Mouse (Mus musculus) embryonic facial prominence, embryonic 13.5 days (tissue): Measurements from ENCODE around the gene Cetn4. TPM values are rescaled to one million over a fixed set of nuclear protein-coding genes. Genes with fewer than 3 reads are reported as not detected.

Experiments used
- ATAC-seq: fragments of 200-750 bp; cut with Nextera tagmentation; 2 replicates; pipeline ENCODE4 v1.8.0; 2017; ENCODE audit warnings: low read depth; ENCODE audit not compliant: insufficient number of reproducible peaks, insufficient read depth, low FRiP score, low TSS enrichment
- H3K27ac ChIP-seq: fragments of 300-500 bp; sonication (generic); 2 replicates; pipeline ENCODE4 v1.5.1; 2015; ENCODE audit warnings: moderate library complexity, mild to moderate bottlenecking, inconsistent platforms
- H3K27me3 ChIP-seq: fragments of 300-500 bp; sonication (generic); 2 replicates; pipeline ENCODE4 v1.6.1; 2015; ENCODE audit warnings: mild to moderate bottlenecking, inconsistent platforms
- H3K36me3 ChIP-seq: fragments of 300-500 bp; sonication (generic); 2 replicates; pipeline ENCODE4 v1.6.1; 2015; ENCODE audit warnings: mild to moderate bottlenecking, inconsistent platforms
- H3K4me1 ChIP-seq: fragments of 300-500 bp; sonication (generic); 2 replicates; pipeline ENCODE4 v1.6.1; 2015; ENCODE audit warnings: inconsistent platforms
- H3K4me2 ChIP-seq: fragments of 300-500 bp; sonication (generic); 2 replicates; pipeline ENCODE4 v1.6.1; 2015; ENCODE audit warnings: moderate library complexity, mild to moderate bottlenecking, inconsistent platforms
- H3K4me3 ChIP-seq: fragments of 300-500 bp; sonication (generic); 2 replicates; pipeline ENCODE4 v1.5.1; 2015; ENCODE audit warnings: mild to moderate bottlenecking, inconsistent platforms
- H3K9ac ChIP-seq: fragments of 300-500 bp; sonication (generic); 2 replicates; pipeline ENCODE4 v1.6.1; 2015; ENCODE audit warnings: mild to moderate bottlenecking, inconsistent platforms
- H3K9me3 ChIP-seq: fragments of 300-500 bp; sonication (generic); 2 replicates; pipeline ENCODE4 v1.6.1; 2016; ENCODE audit warnings: inconsistent platforms
- WGBS: fragments of 180-500 bp; shearing (Covaris S2); methylation state at CpG from one replicate; pipeline ENCODE4 v1.1.7; 2015; ENCODE audit warnings: mixed read lengths; 5-methylcytosine and 5-hydroxymethylcytosine counted together
- polyA plus RNA-seq: library from polyadenylated mRNA; unstranded; fragments of >200 nt; fragmentation: Nextera tagmentation; extraction: Ambion mirVana; gene quantifications from 2 replicates; pipeline ENCODE4 v1.2.1, GENCODE M21; 2015

Cetn4 gene
- polyA plus RNA-seq, 1 experiment from 2014 or later: 3.5 TPM

DNA sequence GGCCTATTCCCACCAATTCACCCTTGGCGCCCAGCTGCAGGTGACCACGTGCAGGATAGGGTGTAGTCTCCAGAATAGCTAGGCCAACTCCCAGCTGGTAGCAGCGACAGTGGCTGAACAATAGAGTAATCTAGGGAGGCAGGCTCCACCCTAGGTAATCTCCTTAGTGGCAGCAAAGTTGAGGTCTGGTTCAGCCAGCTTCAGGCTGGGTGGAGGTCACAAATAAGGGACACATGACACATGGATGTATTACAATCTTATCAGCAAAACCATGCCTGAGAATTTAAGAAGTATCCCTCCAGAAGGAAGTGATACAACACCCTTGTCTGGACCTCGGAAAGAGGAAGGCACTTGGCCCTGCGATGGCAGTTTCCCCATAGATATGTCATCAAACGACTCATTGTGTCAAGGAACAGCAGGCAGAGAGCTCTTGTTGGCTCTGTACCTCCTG, 19.5 kb upstream of the Cetn4 start:
- Histone ChIP-seq H3K4me2 (no peak overlapping the region), H3K27ac (no peak overlapping the region), H3K4me1 (no peaks in the 10 kb centered on the region), H3K9me3 (no peaks in the 10 kb centered on the region), H3K36me3 (no peaks in the 10 kb centered on the region), H3K4me3 (no peak overlapping the region), H3K27me3 (no peaks in the 10 kb centered on the region), H3K9ac (no peak overlapping the region)
- no peak for ATAC-seq
- WGBS: 68% methylated on average over 6 of the region's 6 CpGs

DNA sequence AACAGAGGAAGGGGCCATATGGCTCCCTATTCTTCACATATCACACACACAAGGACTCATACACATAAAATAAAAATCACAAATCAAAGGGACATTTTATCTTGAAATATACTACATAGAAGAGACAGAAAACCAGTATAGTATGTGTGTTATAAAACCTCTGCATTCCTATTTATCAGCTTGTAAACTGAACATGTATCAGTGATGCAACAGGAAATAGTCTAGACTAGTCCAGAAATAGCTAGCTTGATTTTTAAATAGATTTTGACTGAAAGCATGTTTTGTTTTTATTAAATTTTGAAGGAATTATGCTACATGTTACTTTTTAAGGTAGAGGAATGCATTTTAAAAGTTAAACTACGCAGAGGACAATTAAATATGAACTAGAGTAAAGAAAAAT, 17.5 kb upstream of the Cetn4 start:
- H3K4me2 ChIP-seq: no peak overlapping the region
- H3K36me3 ChIP-seq: no peaks in the 10 kb centered on the region
- H3K9me3 ChIP-seq: no peaks in the 10 kb centered on the region
- H3K9ac ChIP-seq: no peak overlapping the region
- H3K4me1 ChIP-seq: no peaks in the 10 kb centered on the region
- no peak overlapping the region for H3K27ac ChIP-seq
- no peak overlapping the region for H3K4me3 ChIP-seq
- no peaks in the 10 kb centered on the region for H3K27me3 ChIP-seq
- WGBS: 70% methylated on average over 1 of the region's 1 CpGs
- ATAC-seq: no peak

DNA sequence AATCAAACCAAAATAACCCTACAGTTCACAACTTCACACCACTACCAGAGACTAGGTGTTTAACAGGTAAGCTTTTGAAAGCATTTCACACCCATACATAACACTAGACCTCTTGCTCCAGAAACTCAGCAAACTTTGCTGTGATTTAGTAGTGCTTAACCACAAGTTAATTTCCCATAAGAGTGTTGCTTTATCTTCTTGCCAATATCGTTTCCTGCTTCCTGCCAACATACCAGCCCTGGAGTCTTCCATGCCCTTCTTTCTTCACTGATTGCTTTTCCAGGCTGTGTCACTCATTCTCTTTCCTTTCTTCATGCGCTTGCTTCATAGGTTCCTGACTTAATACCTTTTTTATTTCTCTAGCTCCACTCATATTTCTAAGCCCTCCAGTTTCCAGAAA, 16.0 kb upstream of the Cetn4 start:
- H3K4me2 ChIP-seq: no peak overlapping the region
- WGBS: 75% methylated on average over 2 of the region's 2 CpGs
- H3K36me3 ChIP-seq: no peaks in the 10 kb centered on the region
- H3K9me3 ChIP-seq: no peaks in the 10 kb centered on the region
- no peak overlapping the region for H3K27ac ChIP-seq
- H3K9ac ChIP-seq: no peak overlapping the region
- H3K27me3 ChIP-seq: no peaks in the 10 kb centered on the region
- H3K4me1 ChIP-seq: no peaks in the 10 kb centered on the region
- H3K4me3 ChIP-seq: no peak overlapping the region
- ATAC-seq: no peak

DNA sequence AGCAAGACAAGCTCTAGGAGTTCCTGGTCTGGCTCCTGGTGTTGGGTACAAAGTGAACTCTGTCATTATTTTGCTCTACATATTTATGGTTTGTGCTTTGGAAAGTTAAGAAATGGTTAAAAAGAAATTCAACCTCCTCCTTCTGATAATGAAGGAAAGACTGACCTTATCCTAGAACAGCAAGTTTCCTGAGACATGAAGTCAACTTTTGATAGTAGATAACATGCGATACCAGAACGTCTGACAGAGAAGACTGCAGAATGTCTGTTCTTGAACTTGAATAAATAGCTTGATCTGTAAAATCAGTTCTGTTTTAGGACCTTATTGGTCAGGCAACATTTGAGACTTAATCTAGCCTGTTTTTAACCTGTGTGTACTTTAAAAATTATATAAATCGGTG, 14.1 kb upstream of the Cetn4 start:
- Histone ChIP-seq H3K9me3 (no peaks in the 10 kb centered on the region), H3K36me3 (no peaks in the 10 kb centered on the region), H3K27ac (no peak overlapping the region), H3K4me1 (no peaks in the 10 kb centered on the region), H3K4me2 (no peak overlapping the region), H3K27me3 (no peaks in the 10 kb centered on the region), H3K4me3 (no peak overlapping the region), H3K9ac (no peak overlapping the region)
- ATAC-seq: no peak
- WGBS: 80% methylated on average over 3 of the region's 3 CpGs

DNA sequence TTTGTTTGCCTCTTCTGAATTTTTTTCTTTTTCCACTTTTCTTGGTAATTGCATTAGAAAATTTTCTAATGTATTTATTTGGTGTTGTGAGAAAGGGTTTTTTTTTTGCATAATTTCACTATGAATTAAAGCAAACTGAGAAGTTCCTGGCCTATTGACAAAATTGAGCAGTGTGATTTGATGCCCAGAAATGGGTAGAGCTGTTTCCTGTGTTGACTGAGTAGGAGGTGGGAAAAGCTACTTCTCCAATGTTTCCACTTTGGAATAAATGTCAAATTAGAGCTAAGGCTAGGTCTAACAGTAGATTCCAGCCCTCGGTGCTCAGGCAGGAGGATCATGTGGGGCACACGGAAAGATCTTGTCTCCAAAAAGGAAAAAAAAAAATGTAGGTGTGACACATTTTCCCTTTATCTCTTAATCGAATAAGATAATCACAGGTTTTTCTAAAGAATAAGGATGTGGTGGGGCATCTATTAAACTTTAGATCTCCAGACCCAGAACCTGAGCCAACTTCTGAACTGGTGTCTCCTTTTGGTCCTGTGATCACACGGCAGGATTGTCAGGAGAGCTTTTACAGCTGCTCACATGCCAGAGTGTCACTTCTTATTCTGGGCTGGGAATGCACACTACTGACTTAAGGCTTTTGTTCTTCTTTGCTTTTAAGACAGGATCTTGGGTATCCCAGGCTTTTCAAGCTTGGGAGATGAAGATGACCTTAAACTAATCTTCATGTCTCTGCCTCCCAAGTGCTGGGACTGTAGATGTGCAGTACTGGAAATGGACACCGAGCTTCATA, 13.0 kb upstream of the Cetn4 start:
- Histone ChIP-seq H3K27me3 (no peaks in the 10 kb centered on the region), H3K4me2 (no peak overlapping the region), H3K27ac (no peak overlapping the region), H3K4me3 (no peak overlapping the region), H3K9me3 (no peaks in the 10 kb centered on the region), H3K4me1 (no peaks in the 10 kb centered on the region), H3K36me3 (peaks cover 5% of the 10 kb centered on the region; the same call in 1 of the 2 replicates), H3K9ac (no peak overlapping the region)
- WGBS: 83% methylated on average over 5 of the region's 5 CpGs
- ATAC-seq: no peak

DNA sequence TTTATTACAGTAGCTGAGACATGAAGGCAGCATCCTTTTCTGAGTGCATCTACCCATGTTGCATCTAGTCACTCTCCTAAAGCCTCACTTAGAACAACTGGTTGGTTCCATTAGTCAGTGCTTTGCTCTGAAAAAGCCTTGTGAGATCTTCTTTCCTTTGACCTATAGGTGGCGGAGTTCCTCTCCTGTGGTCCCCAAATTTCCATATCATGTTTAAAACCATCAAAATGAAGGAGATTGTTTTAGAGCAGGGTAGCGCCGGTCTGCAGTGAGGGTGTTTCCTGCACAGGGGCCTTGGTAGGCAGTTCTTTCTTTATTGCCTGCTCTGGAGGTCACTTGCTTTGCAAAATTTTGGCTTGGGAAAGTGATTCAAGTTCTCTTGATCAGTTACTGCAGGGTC, 11.8 kb upstream of the Cetn4 start:
- no peaks in the 10 kb centered on the region for H3K4me1 ChIP-seq

DNA sequence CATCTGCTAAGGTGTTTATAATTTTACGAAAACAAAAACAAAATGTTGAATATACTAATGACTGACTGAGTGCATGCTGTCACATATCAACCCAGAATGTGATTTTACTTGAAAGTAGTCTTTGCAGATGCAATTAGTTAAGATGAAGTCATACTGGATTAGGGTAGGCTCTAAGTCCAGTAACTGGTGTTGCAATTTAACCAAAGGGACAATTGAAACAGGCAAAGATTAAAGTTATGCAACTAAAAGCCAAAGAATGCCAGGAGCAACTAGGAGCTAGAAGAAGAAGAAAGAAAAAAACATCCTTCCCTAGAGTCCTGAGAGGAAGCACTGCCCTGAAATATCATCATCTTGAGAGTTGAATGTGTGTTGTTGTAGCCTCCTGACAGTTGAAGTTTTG, 3.7 kb upstream of the Cetn4 start:
- WGBS: 92% methylated on average over 1 of the region's 1 CpGs
- ATAC-seq: no peak
- no peaks in the 10 kb centered on the region for H3K9me3 ChIP-seq
- peaks cover 12% of the 10 kb centered on the region for H3K4me1 ChIP-seq
- H3K27me3 ChIP-seq: no peaks in the 10 kb centered on the region
- peaks cover 23% of the 10 kb centered on the region for H3K36me3 ChIP-seq
- H3K9ac ChIP-seq: no peak overlapping the region
- H3K27ac ChIP-seq: no peak overlapping the region
- H3K4me2 ChIP-seq: no peak overlapping the region
- no peak overlapping the region for H3K4me3 ChIP-seq

More for the DNA sequence above, 11.8 kb upstream of the Cetn4 start:
- no peak overlapping the region for H3K4me2 ChIP-seq
- H3K9me3 ChIP-seq: no peaks in the 10 kb centered on the region
- no peak overlapping the region for H3K4me3 ChIP-seq
- no peak overlapping the region for H3K9ac ChIP-seq
- no peak overlapping the region for H3K27ac ChIP-seq
- ATAC-seq: no peak
- H3K36me3 ChIP-seq: peaks cover 16% of the 10 kb centered on the region
- 30% methylated on average over 3 of the region's 3 CpGs for WGBS
- H3K27me3 ChIP-seq: no peaks in the 10 kb centered on the region

DNA sequence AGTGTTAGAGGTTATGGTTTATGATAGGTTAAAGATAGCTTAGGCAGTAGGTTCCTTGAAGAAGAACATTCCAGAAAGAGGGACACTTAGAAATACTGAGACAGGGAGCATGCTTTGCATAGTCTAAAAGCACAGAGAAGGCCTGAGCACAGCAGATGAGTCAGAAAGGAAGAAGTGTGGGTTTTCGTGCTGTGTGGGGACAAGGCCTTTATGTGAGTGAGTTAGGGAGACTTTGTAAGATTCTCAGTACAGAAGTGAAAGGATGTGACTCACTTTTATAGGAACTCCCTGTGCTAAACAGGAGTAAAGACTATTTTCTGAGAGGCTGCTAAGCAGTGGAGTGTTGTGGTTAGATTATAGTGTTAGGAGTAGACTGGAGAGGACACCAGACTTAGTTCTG, 863 bp upstream of the Cetn4 start:
- Histone ChIP-seq H3K4me3 (peak overlapping the region; percentile 73), H3K4me1 (peaks cover 12% of the 10 kb centered on the region), H3K27me3 (no peaks in the 10 kb centered on the region), H3K9ac (peak overlapping the region; percentile 83; the same call in 1 of the 2 replicates), H3K36me3 (no peaks in the 10 kb centered on the region), H3K4me2 (peak overlapping the region; percentile 70), H3K27ac (0 out of 2 replicates have a peak overlapping the region, but pooled peaks have one; percentile 1), H3K9me3 (no peaks in the 10 kb centered on the region)
- no peak for ATAC-seq
- WGBS: 37% methylated on average over 1 of the region's 1 CpGs

DNA sequence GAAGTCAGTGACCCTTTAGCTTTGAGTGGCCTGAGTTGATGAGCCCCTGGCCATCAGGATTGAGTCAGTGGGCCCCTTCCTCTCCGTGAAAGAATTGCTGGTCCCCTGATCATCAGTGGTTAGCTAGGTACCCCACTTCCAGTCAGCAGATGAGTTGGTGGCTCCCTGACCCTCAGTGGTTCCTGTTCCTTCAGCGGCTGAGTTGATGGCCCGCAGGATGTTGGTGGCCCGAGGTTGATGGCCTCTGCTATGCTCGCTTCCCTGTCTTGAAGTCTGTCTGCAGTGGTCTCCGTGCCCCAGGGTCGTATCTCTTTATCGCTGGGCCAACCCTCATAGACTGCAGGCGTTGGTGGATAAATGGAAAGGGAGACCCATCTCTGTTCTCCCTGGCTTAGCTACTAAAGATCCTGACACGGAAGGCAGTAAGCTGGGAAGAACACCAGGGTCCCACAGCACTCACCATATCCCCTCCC, 575 bp downstream of the Cetn4 start:
- Histone ChIP-seq H3K36me3 (no peaks in the 10 kb centered on the region), H3K4me3 (peak overlapping the region; percentile 73), H3K4me2 (peak overlapping the region; percentile 70), H3K9me3 (no peaks in the 10 kb centered on the region), H3K27me3 (no peaks in the 10 kb centered on the region), H3K9ac (peak overlapping the region; percentile 83), H3K27ac (peak overlapping the region; percentile 87; the same call in 1 of the 2 replicates), H3K4me1 (peaks cover 12% of the 10 kb centered on the region)
- no peak; the same call in 1 of the 2 replicates for ATAC-seq
- 3% methylated on average over 10 of the region's 10 CpGs for WGBS

DNA sequence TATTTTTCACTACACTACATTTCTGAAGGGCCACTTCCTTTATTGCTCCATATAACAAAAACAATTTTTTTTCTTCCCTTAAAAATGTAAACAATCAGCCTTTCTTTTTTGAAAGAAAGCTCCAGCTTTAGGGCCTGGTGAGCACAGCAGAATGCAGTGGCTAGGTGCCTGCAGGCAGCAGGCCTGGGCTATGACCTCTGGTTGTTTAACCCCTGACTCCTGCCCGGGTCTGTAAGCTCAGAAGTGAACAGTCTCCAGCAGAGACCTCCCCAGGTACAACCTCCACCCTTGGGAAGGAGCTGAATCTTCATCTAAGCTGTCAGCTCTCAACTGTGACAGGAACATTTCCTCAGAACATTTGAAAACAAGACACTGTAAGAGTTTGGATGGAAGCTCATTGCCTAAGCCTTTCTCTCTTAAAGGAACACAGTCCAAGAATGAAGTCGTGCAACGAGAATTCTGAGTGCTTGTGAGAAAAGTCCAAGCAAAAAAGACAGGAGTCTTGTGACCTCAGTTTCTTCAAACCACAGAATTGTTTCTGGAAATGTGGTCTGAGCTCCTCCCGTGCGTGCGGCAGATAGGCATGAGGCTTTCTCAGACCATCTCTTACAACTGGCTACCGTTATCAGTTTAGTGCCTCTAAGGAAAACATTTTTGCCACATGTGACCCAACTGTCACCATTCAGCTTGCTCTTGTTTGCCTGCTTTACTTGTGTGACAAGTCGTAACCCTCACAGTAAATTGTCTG, 8.9 kb downstream of the Cetn4 start:
- H3K9ac ChIP-seq: no peak overlapping the region
- no peaks in the 10 kb centered on the region for H3K36me3 ChIP-seq
- no peaks in the 10 kb centered on the region for H3K27me3 ChIP-seq
- H3K9me3 ChIP-seq: peaks cover 4% of the 10 kb centered on the region; the same call in 1 of the 2 replicates
- no peak overlapping the region for H3K27ac ChIP-seq
- no peak overlapping the region for H3K4me3 ChIP-seq
- no peak overlapping the region for H3K4me2 ChIP-seq
- no peak for ATAC-seq
- WGBS: 61% methylated on average over 8 of the region's 8 CpGs
- no peaks in the 10 kb centered on the region for H3K4me1 ChIP-seq

DNA sequence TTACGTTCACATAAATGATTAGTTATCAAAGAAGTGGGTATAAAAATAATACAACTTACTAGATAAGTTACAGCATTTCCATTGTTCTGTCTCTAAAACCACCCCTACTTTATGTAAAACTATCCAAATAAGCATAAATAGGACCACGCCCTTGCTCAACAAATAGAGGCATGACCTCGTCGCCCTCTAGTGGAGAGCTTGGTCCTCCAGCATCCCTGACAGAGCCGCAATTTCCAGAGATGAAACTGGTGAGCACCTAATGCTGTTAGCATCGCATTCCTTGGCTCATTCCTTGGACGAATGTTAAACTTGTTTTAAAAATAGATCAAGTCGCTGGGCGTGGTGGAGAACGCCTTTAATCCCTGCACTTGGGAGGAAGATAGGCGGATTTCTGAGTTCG, 9.8 kb downstream of the Cetn4 start:
- Histone ChIP-seq H3K4me1 (no peaks in the 10 kb centered on the region), H3K9ac (no peak overlapping the region), H3K4me2 (no peak overlapping the region), H3K4me3 (no peak overlapping the region), H3K27ac (no peak overlapping the region), H3K36me3 (no peaks in the 10 kb centered on the region), H3K27me3 (no peaks in the 10 kb centered on the region), H3K9me3 (peaks cover 4% of the 10 kb centered on the region; the same call in 1 of the 2 replicates)
- WGBS: 36% methylated on average over 12 of the region's 12 CpGs
- no peak for ATAC-seq

DNA sequence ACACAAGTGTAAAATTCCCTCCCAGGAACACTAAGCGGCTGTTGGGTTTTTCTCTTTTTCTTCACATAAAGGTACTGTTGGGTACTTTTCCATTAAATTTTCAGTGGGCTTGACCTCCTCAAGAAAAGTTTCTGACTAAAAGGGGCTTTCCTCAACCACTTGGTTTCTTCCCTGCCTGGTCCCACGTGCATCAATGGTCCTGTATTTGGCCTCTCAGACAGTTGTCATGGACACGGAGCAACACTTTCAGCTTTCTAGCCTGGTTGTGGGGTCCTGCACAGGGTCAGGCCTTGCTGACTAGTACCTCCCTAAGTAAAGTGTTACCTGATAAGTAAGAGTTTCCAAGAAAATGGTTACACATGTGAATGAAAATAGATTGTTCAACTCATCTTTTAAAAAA, 13.0 kb downstream of the Cetn4 start:
- no peak overlapping the region for H3K9ac ChIP-seq
- WGBS: 76% methylated on average over 3 of the region's 3 CpGs
- H3K4me3 ChIP-seq: no peak overlapping the region
- no peak overlapping the region for H3K27ac ChIP-seq
- no peaks in the 10 kb centered on the region for H3K4me1 ChIP-seq
- no peaks in the 10 kb centered on the region for H3K9me3 ChIP-seq
- no peaks in the 10 kb centered on the region for H3K27me3 ChIP-seq
- no peak overlapping the region for H3K4me2 ChIP-seq
- ATAC-seq: no peak
- no peaks in the 10 kb centered on the region for H3K36me3 ChIP-seq
